Mouse (Mus musculus): ENCODE measurements at regions not wholly inside any gene's neighbourhood (a gene's known extent, or its start where the extent isn't known, plus 50 kb on each side); places are given as distances from the start of the nearest gene placed in this dataset.

GRCm38 (mm10) chr11:24629431-24629830, 551.6 kb downstream of the Bcl11a start:
- Histone ChIP-seq H3K4me2 (ENCODE audit: low read length) (no peak overlapping the region), H3K36me3 (ENCODE audit: control insufficient read depth, insufficient read depth, low read length) (no peaks in the 10 kb centered on the region), H3K4me3 (replicated peaks; ENCODE audit: low read depth, low read length) (no peak overlapping the region), H3K27ac (replicated peaks; ENCODE audit: low read depth, low read length) (no peak overlapping the region), H3K9me3 (ENCODE audit: control insufficient read depth, low read length) (no peaks in the 10 kb centered on the region), H3K9ac (replicated peaks; ENCODE audit: low read length) (no peak overlapping the region), H3K27me3 (ENCODE audit: control insufficient read depth, insufficient read depth, low read length) (no peaks in the 10 kb centered on the region), H3K4me1 (ENCODE audit: control insufficient read depth, insufficient read depth, low read length) (no peaks in the 10 kb centered on the region)
- WGBS: 78% methylated on average over 4 of the region's 4 CpGs
- ATAC-seq (ENCODE audit: low FRiP score, low TSS enrichment) (no peak), DNase-seq (no peak)

- Histone ChIP-seq H3K4me3 (replicated peaks; ENCODE audit: low read depth, low read length) (no peak overlapping the region), H3K27ac (replicated peaks; ENCODE audit: low read depth, low read length) (no peak overlapping the region), H3K4me1 (ENCODE audit: control insufficient read depth, insufficient read depth, low read length) (no peaks in the 10 kb centered on the region), H3K9ac (replicated peaks; ENCODE audit: low read length) (no peak overlapping the region), H3K36me3 (ENCODE audit: control insufficient read depth, insufficient read depth, low read length) (no peaks in the 10 kb centered on the region), H3K4me2 (ENCODE audit: low read length) (no peak overlapping the region), H3K9me3 (ENCODE audit: control insufficient read depth, low read length) (no peaks in the 10 kb centered on the region), H3K27me3 (ENCODE audit: control insufficient read depth, insufficient read depth, low read length) (no peaks in the 10 kb centered on the region)
- WGBS: 48% methylated on average over 1 of the region's 1 CpGs
- ATAC-seq (ENCODE audit: low FRiP score, low TSS enrichment) (no peak), DNase-seq (no peak)
These were observed 552.6 kb downstream of the Bcl11a start for GRCm38 (mm10) chr11:24630403-24630900.

- ATAC-seq (ENCODE audit: low FRiP score, low TSS enrichment): no peak
These were observed 553.8 kb downstream of the Bcl11a start for GRCm38 (mm10) chr11:24631651-24632050.

GRCm38 (mm10) chr11:24636716-24637115, 558.9 kb downstream of the Bcl11a start:
- ATAC-seq (ENCODE audit: low FRiP score, low TSS enrichment) (no peak), DNase-seq (no peak)
- Histone ChIP-seq H3K36me3 (ENCODE audit: control insufficient read depth, insufficient read depth, low read length) (no peaks in the 10 kb centered on the region), H3K27ac (replicated peaks; ENCODE audit: low read depth, low read length) (no peak overlapping the region), H3K4me2 (ENCODE audit: low read length) (no peak overlapping the region), H3K4me3 (replicated peaks; ENCODE audit: low read depth, low read length) (no peak overlapping the region), H3K4me1 (ENCODE audit: control insufficient read depth, insufficient read depth, low read length) (no peaks in the 10 kb centered on the region), H3K9ac (replicated peaks; ENCODE audit: low read length) (no peak overlapping the region), H3K9me3 (ENCODE audit: control insufficient read depth, low read length) (no peaks in the 10 kb centered on the region), H3K27me3 (ENCODE audit: control insufficient read depth, insufficient read depth, low read length) (no peaks in the 10 kb centered on the region)
- 91% methylated on average over 4 of the region's 4 CpGs for WGBS

More at GRCm38 (mm10) chr11:24631651-24632050, 553.8 kb downstream of the Bcl11a start:
- Histone ChIP-seq H3K27ac (replicated peaks; ENCODE audit: low read depth, low read length) (no peak overlapping the region), H3K27me3 (ENCODE audit: control insufficient read depth, insufficient read depth, low read length) (no peaks in the 10 kb centered on the region), H3K4me2 (ENCODE audit: low read length) (no peak overlapping the region), H3K4me3 (replicated peaks; ENCODE audit: low read depth, low read length) (no peak overlapping the region), H3K9ac (replicated peaks; ENCODE audit: low read length) (no peak overlapping the region), H3K4me1 (ENCODE audit: control insufficient read depth, insufficient read depth, low read length) (no peaks in the 10 kb centered on the region), H3K36me3 (ENCODE audit: control insufficient read depth, insufficient read depth, low read length) (no peaks in the 10 kb centered on the region), H3K9me3 (ENCODE audit: control insufficient read depth, low read length) (no peaks in the 10 kb centered on the region)
- WGBS: 93% methylated on average over 2 of the region's 2 CpGs
- no peak for DNase-seq

GRCm38 (mm10) chr11:24643439-24644109, 565.7 kb downstream of the Bcl11a start:
- DNase-seq: no peak
- no peak overlapping the region for H3K4me3 ChIP-seq (replicated peaks; ENCODE audit: low read depth, low read length)
- H3K4me2 ChIP-seq (ENCODE audit: low read length): no peak overlapping the region
- H3K27ac ChIP-seq (replicated peaks; ENCODE audit: low read depth, low read length): no peak overlapping the region
- no peaks in the 10 kb centered on the region for H3K9me3 ChIP-seq (ENCODE audit: control insufficient read depth, low read length)
- H3K36me3 ChIP-seq (ENCODE audit: control insufficient read depth, insufficient read depth, low read length): no peaks in the 10 kb centered on the region
- 63% methylated on average over 11 of the region's 11 CpGs for WGBS
- H3K4me1 ChIP-seq (ENCODE audit: control insufficient read depth, insufficient read depth, low read length): peaks cover 3% of the 10 kb centered on the region; the same call in 1 of the 2 replicates
- ATAC-seq (ENCODE audit: low FRiP score, low TSS enrichment): no peak
- H3K9ac ChIP-seq (replicated peaks; ENCODE audit: low read length): no peak overlapping the region
- no peaks in the 10 kb centered on the region for H3K27me3 ChIP-seq (ENCODE audit: control insufficient read depth, insufficient read depth, low read length)

- WGBS: 81% methylated on average over 3 of the region's 3 CpGs
- ATAC-seq (ENCODE audit: low FRiP score, low TSS enrichment) (no peak), DNase-seq (no peak)
- H3K27me3 ChIP-seq (ENCODE audit: control insufficient read depth, insufficient read depth, low read length): no peaks in the 10 kb centered on the region
- no peaks in the 10 kb centered on the region for H3K4me1 ChIP-seq (ENCODE audit: control insufficient read depth, insufficient read depth, low read length)
- no peak overlapping the region for H3K9ac ChIP-seq (replicated peaks; ENCODE audit: low read length)
- no peak overlapping the region for H3K4me2 ChIP-seq (ENCODE audit: low read length)
- H3K9me3 ChIP-seq (ENCODE audit: control insufficient read depth, low read length): no peaks in the 10 kb centered on the region
- H3K27ac ChIP-seq (replicated peaks; ENCODE audit: low read depth, low read length): no peak overlapping the region
- no peaks in the 10 kb centered on the region for H3K36me3 ChIP-seq (ENCODE audit: control insufficient read depth, insufficient read depth, low read length)
- no peak overlapping the region for H3K4me3 ChIP-seq (replicated peaks; ENCODE audit: low read depth, low read length)
These were observed 575.0 kb downstream of the Bcl11a start for GRCm38 (mm10) chr11:24652852-24653251.

- H3K9ac ChIP-seq (replicated peaks; ENCODE audit: low read length): no peak overlapping the region
- no peak overlapping the region for H3K4me2 ChIP-seq (ENCODE audit: low read length)
- H3K4me3 ChIP-seq (replicated peaks; ENCODE audit: low read depth, low read length): no peak overlapping the region
- ATAC-seq (ENCODE audit: low FRiP score, low TSS enrichment) (no peak), DNase-seq (no peak)
- no peaks in the 10 kb centered on the region for H3K27me3 ChIP-seq (ENCODE audit: control insufficient read depth, insufficient read depth, low read length)
- H3K4me1 ChIP-seq (ENCODE audit: control insufficient read depth, insufficient read depth, low read length): no peaks in the 10 kb centered on the region
- H3K9me3 ChIP-seq (ENCODE audit: control insufficient read depth, low read length): no peaks in the 10 kb centered on the region
- 94% methylated on average over 4 of the region's 4 CpGs for WGBS
- H3K36me3 ChIP-seq (ENCODE audit: control insufficient read depth, insufficient read depth, low read length): no peaks in the 10 kb centered on the region
- H3K27ac ChIP-seq (replicated peaks; ENCODE audit: low read depth, low read length): no peak overlapping the region
These were observed 586.2 kb downstream of the Bcl11a start for GRCm38 (mm10) chr11:24664082-24664481.

GRCm38 (mm10) chr11:24665310-24665709, 587.5 kb downstream of the Bcl11a start:
- 81% methylated on average over 2 of the region's 2 CpGs for WGBS
- H3K4me1 ChIP-seq (ENCODE audit: control insufficient read depth, insufficient read depth, low read length): no peaks in the 10 kb centered on the region

GRCm38 (mm10) chr11:24671662-24672061, 593.8 kb downstream of the Bcl11a start:
- H3K4me1 ChIP-seq (ENCODE audit: control insufficient read depth, insufficient read depth, low read length): no peaks in the 10 kb centered on the region
- H3K4me2 ChIP-seq (ENCODE audit: low read length): no peak overlapping the region
- H3K36me3 ChIP-seq (ENCODE audit: control insufficient read depth, insufficient read depth, low read length): no peaks in the 10 kb centered on the region
- 88% methylated on average over 4 of the region's 4 CpGs for WGBS
- DNase-seq (no peak), ATAC-seq (ENCODE audit: low FRiP score, low TSS enrichment) (no peak)
- no peak overlapping the region for H3K27ac ChIP-seq (replicated peaks; ENCODE audit: low read depth, low read length)
- H3K4me3 ChIP-seq (replicated peaks; ENCODE audit: low read depth, low read length): no peak overlapping the region
- H3K9ac ChIP-seq (replicated peaks; ENCODE audit: low read length): no peak overlapping the region
- no peaks in the 10 kb centered on the region for H3K27me3 ChIP-seq (ENCODE audit: control insufficient read depth, insufficient read depth, low read length)
- no peaks in the 10 kb centered on the region for H3K9me3 ChIP-seq (ENCODE audit: control insufficient read depth, low read length)

More at GRCm38 (mm10) chr11:24665310-24665709, 587.5 kb downstream of the Bcl11a start:
- Histone ChIP-seq H3K27me3 (ENCODE audit: control insufficient read depth, insufficient read depth, low read length) (no peaks in the 10 kb centered on the region), H3K27ac (replicated peaks; ENCODE audit: low read depth, low read length) (no peak overlapping the region), H3K4me2 (ENCODE audit: low read length) (no peak overlapping the region), H3K36me3 (ENCODE audit: control insufficient read depth, insufficient read depth, low read length) (no peaks in the 10 kb centered on the region), H3K9me3 (ENCODE audit: control insufficient read depth, low read length) (no peaks in the 10 kb centered on the region), H3K4me3 (replicated peaks; ENCODE audit: low read depth, low read length) (no peak overlapping the region), H3K9ac (replicated peaks; ENCODE audit: low read length) (no peak overlapping the region)
- ATAC-seq (ENCODE audit: low FRiP score, low TSS enrichment) (no peak), DNase-seq (no peak)
